21 mouse cellular contexts compared by ENCODE assay signal in the genomic region with DNA sequence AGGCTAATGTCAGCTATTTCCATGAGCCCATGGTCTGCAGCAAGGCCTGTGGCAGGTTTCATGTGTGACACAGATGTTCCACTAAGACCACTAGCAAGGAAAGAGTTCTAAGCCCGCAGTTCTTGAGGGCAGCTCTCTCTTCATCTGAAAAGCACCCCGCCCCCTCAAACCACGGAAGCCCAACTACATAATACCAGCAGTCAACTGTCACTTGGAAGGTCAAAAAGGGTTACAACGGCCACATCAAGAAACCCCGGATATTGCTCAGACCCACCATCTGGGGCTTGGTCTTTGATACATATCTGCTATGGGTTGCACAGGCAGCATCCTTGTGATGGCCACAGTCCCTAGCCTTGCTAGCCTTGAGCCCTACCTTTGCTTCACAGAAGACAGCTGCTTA.
DNase-seq lines count a peak whose midpoint lies in the region; ATAC-seq and TF ChIP-seq lines count a peak whose summit lies in the region.
"Had no signal": no experiment of that assay in that cellular context is flagged by ENCODE, and none has a peak within 500 bp of the region (broad histone marks: within the 10 kb centered on the region; RNA-seq: fewer than 3 reads in every experiment).

No protein-coding gene starts in this region.

- peaks cover 24% of the 10 kb centered on the region for H3K4me1 ChIP-seq in thymus, adult 2 months (replicated peaks; ENCODE audit: control insufficient read depth, insufficient read depth, low read length)
- peaks cover 7% of the 10 kb centered on the region; the same call in 1 of the 2 replicates for H3K4me1 ChIP-seq in bone marrow, adult 2 months (ENCODE audit: control insufficient read depth, insufficient read depth, low read length)
- H3K4me1 ChIP-seq: embryonic facial prominence, embryonic 12.5 days; forebrain, embryonic 13.5 days; limb, embryonic 12.5 days; liver, embryonic 12.5 days had no signal

- DNase-seq in thymus, adult 2 months, result no peak
- no peak for DNase-seq in thymus, adult 18-20 months
- DNase-seq in urinary bladder, adult 18-20 months (ENCODE audit: low spot score in 2 of 2), result no peak
- no peak for DNase-seq in right cerebral cortex, postnatal 36 days (ENCODE audit: low spot score in 2 of 2)
- DNase-seq in testis, postnatal 14 days (ENCODE audit: low spot score), result no peak
- DNase-seq: adrenal gland, postnatal 36 days; cerebellum, adult 8-10 months; gastrocnemius, postnatal 36 days; lung, adult 2 months had no signal

- no peak for TF ChIP-seq POLR2A in thymus, adult 2 months (IDR thresholded peaks at IDR 0.05; ENCODE audit: control insufficient read depth, extremely low read depth, insufficient read depth, low read length, poor library complexity)
- TF ChIP-seq POLR2A in bone marrow, adult 2 months (IDR thresholded peaks at IDR 0.05; ENCODE audit: borderline replicate concordance, control insufficient read depth, low read depth, low read length), result no peak

- whole genome bisulfite sequencing in thymus, adult 2 months, result 4% methylated on average over 5 of the region's 5 CpGs
- 12% methylated on average over 5 of the region's 5 CpGs for WGBS in bone marrow, adult 2 months

- no peaks in the 10 kb centered on the region for H3K27me3 ChIP-seq in thymus, adult 2 months (ENCODE audit: control insufficient read depth, insufficient read depth, low read length)
- H3K27me3 ChIP-seq: embryonic facial prominence, embryonic 12.5 days; forebrain, embryonic 13.5 days; heart, embryonic 12.5 days; limb, embryonic 12.5 days; liver, embryonic 12.5 days had no signal

- no peak overlapping the region for H3K4me3 ChIP-seq in thymus, adult 2 months (ENCODE audit: control insufficient read depth, insufficient read depth, low read length)
- H3K4me3 ChIP-seq in bone marrow, adult 2 months (replicated peaks; ENCODE audit: control insufficient read depth, low read depth, low read length), result peak overlapping the region; percentile 41
- H3K4me3 ChIP-seq: embryonic facial prominence, embryonic 12.5 days; erythroblast, embryonic 14.5 days; forebrain, embryonic 13.5 days; heart, embryonic 12.5 days; limb, embryonic 12.5 days; liver, embryonic 12.5 days had no signal

- no peak for TF ChIP-seq CTCF in thymus, adult 2 months (IDR thresholded peaks at IDR 0.05; ENCODE audit: borderline replicate concordance, control insufficient read depth, extremely low read depth, insufficient read depth, low read length, poor library complexity)
- no peak for TF ChIP-seq CTCF in bone marrow, adult 2 months (IDR thresholded peaks at IDR 0.05; ENCODE audit: control insufficient read depth, insufficient read depth, low read length)

- H3K36me3 ChIP-seq in thymus, adult 2 months (ENCODE audit: control insufficient read depth, insufficient read depth, low read length), result peaks cover 53% of the 10 kb centered on the region
- H3K36me3 ChIP-seq: embryonic facial prominence, embryonic 12.5 days; G1E; limb, embryonic 12.5 days had no signal

- peak; percentile 81 for ATAC-seq in megakaryocyte progenitor cell, adult 5-6 weeks (replicated peaks; ENCODE audit: poor library complexity)
- ATAC-seq: forebrain, embryonic 13.5 days; intestine, embryonic 16.5 days; liver, embryonic 12.5 days; midbrain, embryonic 16.5 days had no signal

- H3K27ac ChIP-seq in thymus, adult 2 months (ENCODE audit: control insufficient read depth, insufficient read depth, low read length), result peak overlapping the region; percentile 62
- H3K27ac ChIP-seq in bone marrow, adult 2 months (ENCODE audit: control insufficient read depth, insufficient read depth, low read depth, low read length, poor library complexity), result peak overlapping the region; percentile 40; the same call in 1 of the 2 replicates
- H3K27ac ChIP-seq: embryonic facial prominence, embryonic 12.5 days; forebrain, embryonic 13.5 days; hindbrain, embryonic 14.5 days; limb, embryonic 12.5 days; liver, embryonic 12.5 days had no signal
